20 mouse cellular contexts compared by ENCODE assay signal in genomic region chr8:80732326-80732725, GRCm38 (mm10). TPM values are rescaled to one million over a fixed set of nuclear protein-coding genes. Genes with fewer than 3 reads are reported as not detected.
DNase-seq lines count a peak whose midpoint lies in the region; ATAC-seq lines count a peak whose summit lies in the region.
"Had no signal": no experiment of that assay in that cellular context is flagged by ENCODE, and none has a peak within 500 bp of the region (broad histone marks: within the 10 kb centered on the region; RNA-seq: fewer than 3 reads in every experiment).

No protein-coding gene starts in this region.

- no peak overlapping the region for H3K27ac ChIP-seq in limb, embryonic 10.5 days
- H3K27ac ChIP-seq: embryonic facial prominence, embryonic 10.5 days; embryonic facial prominence, embryonic 12.5 days; forebrain, embryonic 13.5 days; forebrain, embryonic 15.5 days had no signal

- peaks cover 81% of the 10 kb centered on the region for H3K36me3 ChIP-seq in megakaryocyte, embryonic 14.5 days (replicated peaks; ENCODE audit: low read length)
- H3K36me3 ChIP-seq in limb, embryonic 10.5 days: peaks cover 90% of the 10 kb centered on the region

- no peaks in the 10 kb centered on the region for H3K9me3 ChIP-seq in megakaryocyte, embryonic 14.5 days
- no peaks in the 10 kb centered on the region for H3K9me3 ChIP-seq in limb, embryonic 10.5 days (replicated peaks)
- H3K9me3 ChIP-seq: embryonic facial prominence, embryonic 10.5 days; embryonic facial prominence, embryonic 12.5 days; forebrain, embryonic 13.5 days; forebrain, embryonic 15.5 days; G1E had no signal

- H3K27me3 ChIP-seq in megakaryocyte, embryonic 14.5 days (replicated peaks): no peaks in the 10 kb centered on the region
- H3K27me3 ChIP-seq in limb, embryonic 10.5 days (ENCODE audit: low read depth, poor library complexity, severe bottlenecking): no peaks in the 10 kb centered on the region
- H3K27me3 ChIP-seq: embryonic facial prominence, embryonic 12.5 days; forebrain, embryonic 13.5 days; forebrain, embryonic 15.5 days; Patski had no signal

- H3K4me3 ChIP-seq in megakaryocyte, embryonic 14.5 days (replicated peaks): peak overlapping the region; percentile 83
- H3K4me3 ChIP-seq in limb, embryonic 10.5 days: no peak overlapping the region
- H3K4me3 ChIP-seq: embryonic facial prominence, embryonic 10.5 days; embryonic facial prominence, embryonic 12.5 days; forebrain, embryonic 13.5 days; forebrain, embryonic 15.5 days had no signal

- no peak for ATAC-seq in megakaryocyte, adult 5-6 weeks (ENCODE audit: poor library complexity, severe bottlenecking)
- peak; percentile 28 for ATAC-seq in activated CD4-positive, CD25-positive, alpha-beta regulatory T cell, adult 4 months
- no peak for ATAC-seq in cerebellum, adult (ENCODE audit: insufficient number of reproducible peaks, low FRiP score, low TSS enrichment)
- ATAC-seq: forebrain, embryonic 13.5 days; forebrain, embryonic 15.5 days; forebrain, postnatal 0 days; Patski had no signal

- DNase-seq in limb, embryonic 10.5 days (ENCODE audit: low spot score): no peak
- DNase-seq: adrenal gland, adult 2 months; adrenal gland, postnatal 10 days; adrenal gland, postnatal 25 days; cerebellum, adult 11-12 months; cerebellum, adult 2 months; cerebellum, adult 9-10 months; cerebellum, postnatal 10 days; cerebellum, postnatal 25 days; forebrain, postnatal 0 days had no signal

- peaks cover 21% of the 10 kb centered on the region for H3K4me1 ChIP-seq in megakaryocyte, embryonic 14.5 days
- peaks cover 1% of the 10 kb centered on the region for H3K4me1 ChIP-seq in limb, embryonic 10.5 days

RNA-seq across cellular contexts. Expression of gene Smarca5, which starts 7.0 kb away (rescaled TPM):
- 5.1 and 7.4 TPM in 2 replicates for polyA plus RNA-seq in megakaryocyte, embryonic 14.5 days (2012; ENCODE audit: insufficient read depth, low replicate concordance)
- total RNA-seq in megakaryocyte, adult 5-6 weeks (2015): 69.7 and 76.6 TPM in 2 replicates
- 122 and 140 TPM in 2 replicates for total RNA-seq in megakaryocyte, adult 5-6 weeks (2017)
- 10 to 100 TPM; 25.0 to 26.0 TPM for polyA plus RNA-seq in activated CD4-positive, CD25-positive, alpha-beta regulatory T cell, adult 4 months (2017; shearing (Covaris generic))
- polyA plus RNA-seq in limb, embryonic 10.5 days (2016; fragmentation: Nextera tagmentation; extraction: Ambion mirVana): 98.8 and 110 TPM in 2 replicates
